Mouse (Mus musculus): ENCODE data around the gene Cyp2d11. TPM values are rescaled to one million over a fixed set of nuclear protein-coding genes. Genes with fewer than 3 reads are reported as not detected.
"Not testable (repeated sequence)": the region's sequence is repeated elsewhere in the genome, so short reads cannot be mapped to it uniquely, and the experiment has no call there.

Gene Cyp2d11
- polyA plus RNA-seq, 1 experiment: not detected

DNA sequence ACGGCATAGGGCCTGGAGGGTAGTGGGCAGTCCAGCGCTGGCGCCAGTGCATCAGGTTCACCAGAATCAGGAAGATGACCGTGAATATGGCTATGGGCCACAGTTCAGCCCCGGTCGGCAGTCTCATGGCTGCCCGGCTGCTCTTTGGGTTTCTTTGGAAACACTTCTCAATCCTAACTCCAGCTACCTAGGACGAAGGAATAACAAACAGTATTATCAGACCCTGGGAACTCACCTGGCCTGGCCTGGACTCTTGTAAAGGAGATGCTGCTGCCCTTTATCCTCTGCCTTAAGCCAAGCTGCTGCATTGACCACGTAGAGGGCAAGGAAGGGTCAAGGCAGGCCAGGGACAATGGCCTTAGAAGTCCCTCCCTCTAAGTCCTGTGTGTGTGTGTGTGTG lies 18.0 kb downstream of the Cyp2d11 start:
- TF ChIP-seq TAL1 (IDR thresholded peaks at IDR 0.05; ENCODE audit: low read length): no peak
- Histone ChIP-seq H3K36me3 (ENCODE audit: control insufficient read depth) (peaks cover 12% of the 10 kb centered on the region; the same call in 1 of the 2 replicates), H3K9me3 (ENCODE audit: control insufficient read depth, low read length) (no peaks in the 10 kb centered on the region), H3K4me3 (replicated peaks) (no peak overlapping the region), H3K27me3 (ENCODE audit: control insufficient read depth) (peaks cover 13% of the 10 kb centered on the region), H3K4me1 (ENCODE audit: control insufficient read depth) (peaks cover 8% of the 10 kb centered on the region)

DNA sequence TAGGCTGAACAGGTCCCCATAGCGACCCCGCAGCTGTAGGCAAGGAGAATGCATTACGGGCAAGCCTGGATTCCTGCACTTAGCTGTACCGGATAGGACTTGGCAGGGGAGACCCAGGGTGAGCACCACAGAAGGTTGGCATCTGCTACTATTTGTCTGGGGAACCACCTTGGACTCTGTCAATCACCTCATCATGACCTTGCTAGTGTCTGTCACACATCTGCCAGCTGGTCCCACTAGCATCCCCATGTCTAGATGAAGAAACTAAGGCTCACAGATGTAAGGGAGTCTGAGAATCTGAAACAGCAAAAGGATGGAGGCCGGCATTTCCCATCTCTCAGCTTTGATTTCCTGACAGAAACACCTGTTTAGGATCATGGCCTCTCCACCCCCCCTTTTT lies 19.4 kb downstream of the Cyp2d11 start:
- peaks cover 12% of the 10 kb centered on the region; the same call in 1 of the 2 replicates for H3K36me3 ChIP-seq (ENCODE audit: control insufficient read depth)
- no peaks in the 10 kb centered on the region for H3K9me3 ChIP-seq (ENCODE audit: control insufficient read depth, low read length)
- peaks cover 5% of the 10 kb centered on the region for H3K27me3 ChIP-seq (ENCODE audit: control insufficient read depth)
- no peak overlapping the region for H3K4me3 ChIP-seq (replicated peaks)
- no peaks in the 10 kb centered on the region for H3K4me1 ChIP-seq (ENCODE audit: control insufficient read depth)
- no peak for TF ChIP-seq TAL1 (IDR thresholded peaks at IDR 0.05; ENCODE audit: low read length)
- no peak for TF ChIP-seq GATA1 (IDR thresholded peaks at IDR 0.05; ENCODE audit: low read length)

DNA sequence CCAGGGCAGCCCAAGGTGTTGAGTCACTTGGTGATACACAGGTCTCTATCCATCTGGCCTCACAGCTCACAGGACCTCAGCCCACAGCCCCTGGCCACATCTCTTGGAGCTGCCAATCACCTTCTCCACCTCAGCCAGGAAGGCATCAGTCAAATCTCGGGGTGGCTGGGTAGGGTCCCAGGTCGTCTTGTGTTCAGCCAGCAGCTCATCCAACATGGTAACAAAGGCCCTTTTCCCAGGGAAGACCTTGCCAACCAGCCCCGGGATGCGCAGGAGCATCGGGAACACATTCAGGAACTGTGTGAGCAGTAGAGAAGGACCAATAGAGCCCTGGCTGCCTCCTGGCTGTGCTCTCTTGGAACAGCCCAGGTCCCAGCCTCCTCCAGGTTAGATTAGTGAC lies 20.8 kb downstream of the Cyp2d11 start:
- Histone ChIP-seq H3K9me3 (ENCODE audit: control insufficient read depth, low read length) (no peaks in the 10 kb centered on the region), H3K4me3 (replicated peaks) (no peak overlapping the region), H3K4me1 (ENCODE audit: control insufficient read depth) (no peaks in the 10 kb centered on the region), H3K36me3 (ENCODE audit: control insufficient read depth) (peaks cover 12% of the 10 kb centered on the region; the same call in 1 of the 2 replicates), H3K27me3 (ENCODE audit: control insufficient read depth) (0 out of 2 replicates have a peak, but pooled peaks cover 3% of the 10 kb centered on the region)
- no peak for TF ChIP-seq GATA1 (IDR thresholded peaks at IDR 0.05; ENCODE audit: low read length)
- TF ChIP-seq TAL1 (IDR thresholded peaks at IDR 0.05; ENCODE audit: low read length): no peak

DNA sequence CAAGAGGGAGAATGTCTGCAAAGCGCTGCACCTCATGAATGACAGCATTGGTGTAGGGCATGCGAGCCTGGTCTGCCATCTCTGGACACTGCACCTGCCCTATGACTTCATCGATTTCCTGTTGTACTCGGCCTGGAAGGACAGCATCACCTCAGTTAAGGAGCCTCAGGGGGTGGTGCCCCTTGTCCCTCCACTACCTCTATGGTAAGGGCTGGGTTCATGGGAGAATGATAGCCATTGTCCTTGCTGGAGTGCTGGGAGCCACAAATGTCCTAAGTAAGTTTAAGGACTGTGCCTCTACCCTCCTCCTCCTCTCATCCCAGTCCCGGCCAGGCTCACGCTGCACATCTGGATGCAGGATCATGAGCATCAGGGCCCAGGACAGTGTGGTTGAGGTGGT lies 21.4 kb downstream of the Cyp2d11 start:
- H3K36me3 ChIP-seq (ENCODE audit: control insufficient read depth): peaks cover 12% of the 10 kb centered on the region; the same call in 1 of the 2 replicates
- 0 out of 2 replicates have a peak, but pooled peaks cover 3% of the 10 kb centered on the region for H3K27me3 ChIP-seq (ENCODE audit: control insufficient read depth)
- H3K9me3 ChIP-seq (ENCODE audit: control insufficient read depth, low read length): no peaks in the 10 kb centered on the region
- no peak for TF ChIP-seq TAL1 (IDR thresholded peaks at IDR 0.05; ENCODE audit: low read length)
- no peak for TF ChIP-seq GATA1 (IDR thresholded peaks at IDR 0.05; ENCODE audit: low read length)
- no peaks in the 10 kb centered on the region for H3K4me1 ChIP-seq (ENCODE audit: control insufficient read depth)
- no peak overlapping the region for H3K4me3 ChIP-seq (replicated peaks)

DNA sequence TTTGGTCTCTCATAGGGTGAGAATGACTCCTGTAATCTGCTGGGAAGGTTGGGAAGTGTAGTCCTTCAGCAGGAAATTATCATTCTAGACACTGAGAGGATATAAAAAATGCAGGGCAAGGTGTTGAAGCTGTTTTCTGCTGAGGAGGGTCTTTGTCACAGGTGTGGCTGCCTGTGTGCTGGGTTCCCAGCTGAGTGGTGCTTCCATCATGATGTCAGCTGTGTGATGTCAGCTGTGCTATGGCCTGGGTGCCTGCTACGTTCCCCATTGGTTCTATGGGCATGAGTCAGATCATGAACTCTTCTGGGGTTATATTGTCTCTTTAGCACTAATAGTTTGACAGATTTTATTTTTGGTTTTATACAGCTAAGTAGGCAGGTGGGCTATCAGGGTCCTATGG lies 25.0 kb downstream of the Cyp2d11 start:
- peaks cover 8% of the 10 kb centered on the region; the same call in 1 of the 2 replicates for H3K36me3 ChIP-seq (ENCODE audit: control insufficient read depth)
- H3K9me3 ChIP-seq (ENCODE audit: control insufficient read depth, low read length): no peaks in the 10 kb centered on the region
- H3K27me3 ChIP-seq (ENCODE audit: control insufficient read depth): no peaks in the 10 kb centered on the region
- no peak overlapping the region for H3K4me3 ChIP-seq (replicated peaks)
- H3K4me1 ChIP-seq (ENCODE audit: control insufficient read depth): no peaks in the 10 kb centered on the region
- no peak for TF ChIP-seq TAL1 (IDR thresholded peaks at IDR 0.05; ENCODE audit: low read length)
- TF ChIP-seq GATA1 (IDR thresholded peaks at IDR 0.05; ENCODE audit: low read length): no peak

DNA sequence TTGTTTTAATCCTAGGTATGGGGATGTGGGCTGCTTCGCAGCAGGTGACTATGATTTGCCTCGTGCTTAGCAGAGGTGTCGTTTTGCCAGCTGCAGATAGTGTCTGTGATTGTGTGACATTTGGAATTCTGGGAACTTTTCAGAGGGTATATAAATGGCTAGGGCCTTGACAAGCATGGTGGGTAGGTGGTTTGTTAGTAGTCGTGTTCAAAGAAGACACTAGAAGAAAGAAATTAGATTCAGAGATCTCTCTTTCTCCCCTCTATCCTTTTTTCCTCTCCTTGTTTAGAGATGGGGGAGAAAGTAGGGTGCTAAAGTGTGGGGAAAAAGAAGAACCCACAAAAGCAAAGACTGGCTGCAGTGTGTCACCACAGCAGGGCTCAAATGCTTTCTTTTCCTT lies 25.7 kb downstream of the Cyp2d11 start:
- Histone ChIP-seq H3K27me3 (ENCODE audit: control insufficient read depth) (no peaks in the 10 kb centered on the region), H3K4me1 (ENCODE audit: control insufficient read depth) (no peaks in the 10 kb centered on the region), H3K36me3 (ENCODE audit: control insufficient read depth) (peaks cover 4% of the 10 kb centered on the region; the same call in 1 of the 2 replicates), H3K9me3 (ENCODE audit: control insufficient read depth, low read length) (no peaks in the 10 kb centered on the region), H3K4me3 (replicated peaks) (no peak overlapping the region)
- no peak for TF ChIP-seq TAL1 (IDR thresholded peaks at IDR 0.05; ENCODE audit: low read length)
- TF ChIP-seq GATA1 (IDR thresholded peaks at IDR 0.05; ENCODE audit: low read length): no peak

DNA sequence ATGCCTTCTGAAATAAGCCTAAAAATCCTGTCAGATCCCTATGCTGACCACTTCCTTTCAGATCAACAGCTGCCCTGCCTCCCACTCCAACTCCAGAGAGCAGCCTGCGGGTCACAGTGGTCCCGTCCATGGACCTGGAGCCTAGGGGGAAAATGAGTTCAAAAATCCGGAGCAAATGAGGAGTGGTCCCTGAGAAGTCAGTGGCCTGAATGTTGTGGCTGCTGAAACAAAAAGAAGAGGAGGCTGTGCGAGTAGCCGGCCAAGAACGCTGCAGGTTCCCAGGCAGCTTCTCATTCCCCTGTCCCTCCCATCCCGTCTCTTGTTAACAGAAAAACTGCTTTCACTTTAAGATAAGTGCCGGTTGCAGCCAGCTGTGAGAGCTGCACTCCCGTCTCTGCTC lies 29.3 kb downstream of the Cyp2d11 start:
- H3K27me3 ChIP-seq (ENCODE audit: control insufficient read depth); H3K4me3 ChIP-seq (replicated peaks); H3K9me3 ChIP-seq (ENCODE audit: control insufficient read depth, low read length); H3K36me3 ChIP-seq (ENCODE audit: control insufficient read depth); H3K4me1 ChIP-seq (ENCODE audit: control insufficient read depth): not testable (repeated sequence)

DNA sequence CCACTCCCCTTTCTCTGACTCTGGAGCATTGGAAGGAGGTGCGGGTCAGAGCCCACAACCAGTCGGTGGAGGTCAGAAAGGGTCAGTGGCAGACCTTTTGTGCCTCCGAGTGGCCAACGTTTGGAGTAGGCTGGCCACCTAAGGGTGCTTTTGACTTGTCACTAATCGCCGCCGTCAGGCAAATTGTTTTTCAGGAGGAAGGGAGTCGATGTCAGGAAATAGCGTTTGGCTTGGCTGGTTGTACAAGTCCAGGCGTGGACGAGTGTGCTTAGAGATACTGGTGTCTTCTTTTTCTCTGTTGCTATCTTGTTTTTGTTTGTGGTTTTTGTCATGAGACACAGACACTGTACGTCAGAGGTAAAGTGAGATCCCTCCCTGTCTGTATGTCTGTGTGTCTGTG lies 30.0 kb downstream of the Cyp2d11 start:
- H3K4me1 ChIP-seq (ENCODE audit: control insufficient read depth); H3K36me3 ChIP-seq (ENCODE audit: control insufficient read depth); H3K4me3 ChIP-seq (replicated peaks); H3K9me3 ChIP-seq (ENCODE audit: control insufficient read depth, low read length); H3K27me3 ChIP-seq (ENCODE audit: control insufficient read depth): not testable (repeated sequence)

DNA sequence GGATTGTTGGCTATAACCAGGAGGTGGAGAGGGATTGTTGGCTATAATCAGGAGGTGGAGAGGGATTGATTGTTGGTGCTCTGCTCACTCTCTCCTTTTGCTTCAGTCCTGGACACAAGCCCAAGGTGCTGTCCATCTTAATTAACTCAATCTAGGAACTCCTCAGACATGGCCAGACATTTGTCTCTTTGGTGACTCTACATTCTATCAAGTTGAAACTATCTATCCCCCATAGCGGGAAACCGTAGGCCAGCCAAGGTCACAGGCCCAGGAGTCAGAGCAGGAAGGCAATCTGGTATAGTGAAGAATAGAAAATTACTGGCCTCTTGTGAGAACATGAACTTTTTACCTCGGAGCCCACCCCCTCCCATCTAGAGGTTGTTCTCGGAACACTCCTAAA lies 31.6 kb downstream of the Cyp2d11 start:
- no peak for TF ChIP-seq GATA1 (IDR thresholded peaks at IDR 0.05; ENCODE audit: low read length)
- no peak overlapping the region for H3K4me3 ChIP-seq (replicated peaks)
- H3K4me1 ChIP-seq (ENCODE audit: control insufficient read depth): no peaks in the 10 kb centered on the region
- no peaks in the 10 kb centered on the region for H3K36me3 ChIP-seq (ENCODE audit: control insufficient read depth)
- no peaks in the 10 kb centered on the region for H3K27me3 ChIP-seq (ENCODE audit: control insufficient read depth)
- H3K9me3 ChIP-seq (ENCODE audit: control insufficient read depth, low read length): no peaks in the 10 kb centered on the region

DNA sequence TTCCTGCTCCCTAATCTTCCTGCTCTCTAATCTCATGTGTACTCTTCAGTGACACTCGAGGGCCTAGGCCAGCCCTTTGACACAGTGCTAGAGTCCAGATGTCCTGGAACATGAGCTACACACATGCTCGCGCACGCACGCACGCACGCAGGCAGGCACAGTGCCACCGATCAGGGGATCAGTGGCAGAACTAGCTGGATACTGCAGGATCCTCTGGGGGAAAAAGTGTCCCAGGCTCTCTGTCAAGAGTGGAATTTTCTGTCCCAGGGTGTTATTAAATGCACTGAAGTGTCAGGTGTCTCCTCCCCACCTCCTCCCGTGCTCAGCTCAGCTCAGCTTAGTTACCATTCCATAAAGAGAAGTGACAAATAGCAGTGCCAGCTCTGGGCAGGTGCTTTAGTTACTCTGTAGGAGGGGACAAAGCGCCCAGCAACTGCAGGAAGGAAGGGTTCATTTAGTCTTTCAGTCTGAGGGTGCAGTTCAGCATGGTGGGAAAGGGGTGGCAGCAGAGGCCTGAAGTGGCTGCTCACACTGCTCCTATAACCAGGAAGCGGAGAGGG lies 32.3 kb downstream of the Cyp2d11 start:
- H3K4me3 ChIP-seq (replicated peaks): no peak overlapping the region
- TF ChIP-seq TAL1 (IDR thresholded peaks at IDR 0.05; ENCODE audit: low read length) (no peak), GATA1 (IDR thresholded peaks at IDR 0.05; ENCODE audit: low read length) (no peak)
- H3K36me3 ChIP-seq (ENCODE audit: control insufficient read depth): no peaks in the 10 kb centered on the region
- no peaks in the 10 kb centered on the region for H3K9me3 ChIP-seq (ENCODE audit: control insufficient read depth, low read length)
- no peaks in the 10 kb centered on the region for H3K27me3 ChIP-seq (ENCODE audit: control insufficient read depth)
- no peaks in the 10 kb centered on the region; the same call in 1 of the 2 replicates for H3K4me1 ChIP-seq (ENCODE audit: control insufficient read depth)
